Mouse (Mus musculus): ENCODE results near the gene Swi5.

- TF ChIP-seq CTCF (IDR thresholded peaks at IDR 0.05; ENCODE audit: insufficient read depth, low read depth, low read length) (no peak), POLR2A (IDR thresholded peaks at IDR 0.05; ENCODE audit: insufficient read depth, low read depth, low read length) (peak; percentile 72)
Measured at GRCm38 (mm10) chr2:32287923-32288367, at the start of gene Swi5.
